Mouse (Mus musculus): ENCODE measurements around the gene Tuba1a.
"Not testable (repeated sequence)": the region's sequence is repeated elsewhere in the genome, so short reads cannot be mapped to it uniquely, and the experiment has no call there.

Gene Tuba1a

DNA sequence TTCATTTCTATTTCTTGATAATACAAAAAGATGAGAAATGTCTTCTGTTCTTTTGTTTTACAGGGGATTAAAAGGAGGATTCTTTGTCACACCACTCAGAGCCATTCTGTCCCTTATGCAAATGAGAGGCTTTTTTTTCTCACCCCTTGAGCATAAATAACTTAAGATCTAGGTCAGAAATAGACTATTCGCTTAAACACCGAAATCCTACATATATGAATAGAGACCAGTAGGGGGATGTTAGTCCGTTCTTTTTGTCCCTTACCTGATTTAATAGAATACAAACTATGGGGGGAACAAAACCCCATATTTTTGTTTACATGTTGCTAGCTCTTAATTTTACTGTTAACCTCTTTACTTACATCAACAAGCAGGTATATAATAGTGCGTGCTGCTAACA, 2.5 kb upstream of the Tuba1a start:
- in situ Hi-C loops (cut with MboI, MseI), result no loop called here

DNA sequence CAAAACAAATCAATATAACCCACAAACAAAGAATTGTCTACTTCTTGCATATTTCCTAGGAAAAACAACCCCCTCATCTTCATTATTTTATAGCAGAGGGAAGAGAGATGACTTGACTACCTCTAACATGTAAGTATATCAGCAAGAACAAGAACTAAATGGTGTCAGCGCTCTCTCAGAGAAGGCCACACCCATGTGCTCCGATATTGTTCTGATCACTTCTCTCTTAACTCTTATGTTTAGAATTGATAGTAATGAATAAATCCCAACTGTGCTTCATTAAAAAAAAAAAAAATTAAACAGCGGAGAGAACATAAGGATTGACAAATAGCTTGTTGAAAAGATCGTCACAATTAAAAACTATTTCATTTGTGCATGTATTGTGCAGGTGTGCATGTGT, 1.8 kb upstream of the Tuba1a start:
- in situ Hi-C loops (cut with MboI, MseI), result no loop called here

DNA sequence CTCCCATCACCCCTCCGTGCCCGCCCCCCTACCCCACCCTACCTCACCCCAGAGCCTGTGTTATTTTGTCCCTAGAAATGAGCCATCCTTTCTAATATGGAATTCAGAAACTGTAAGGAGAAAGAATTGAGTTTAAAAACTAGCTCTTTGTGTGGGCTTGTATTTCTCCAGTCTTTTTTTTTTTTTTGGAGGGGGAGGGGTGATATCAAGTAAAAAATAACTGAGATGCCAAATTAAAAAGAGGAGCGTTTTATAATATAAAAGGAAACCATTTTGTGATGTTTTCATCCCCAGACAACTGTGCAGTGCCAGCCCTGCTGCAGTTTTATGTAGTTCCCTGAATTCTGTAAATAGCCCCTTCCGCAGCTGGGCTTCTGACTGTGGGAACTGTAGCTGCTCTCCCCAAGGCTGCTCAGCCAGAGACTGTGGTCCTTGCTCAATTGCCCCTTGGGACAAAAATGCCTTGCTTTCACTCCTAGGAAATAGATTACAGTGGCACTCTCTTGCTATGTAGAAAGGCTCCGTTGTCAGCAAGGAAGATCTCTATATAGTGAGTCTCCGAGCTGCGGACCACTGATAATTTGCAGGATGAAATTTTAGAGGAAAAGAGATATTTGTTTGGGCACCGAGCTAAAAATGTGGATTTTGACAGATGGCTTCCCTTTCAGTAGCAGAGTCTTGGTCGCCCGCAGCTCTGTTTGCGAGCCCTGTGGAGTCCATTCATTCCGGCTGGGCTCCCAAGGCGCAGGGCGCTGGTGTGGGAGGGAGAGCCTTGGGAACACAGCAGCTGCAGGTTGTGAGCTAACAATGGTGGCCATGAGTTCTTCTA, 1.1 kb upstream of the Tuba1a start:
- in situ Hi-C loops (cut with MboI, MseI), result no loop called here

DNA sequence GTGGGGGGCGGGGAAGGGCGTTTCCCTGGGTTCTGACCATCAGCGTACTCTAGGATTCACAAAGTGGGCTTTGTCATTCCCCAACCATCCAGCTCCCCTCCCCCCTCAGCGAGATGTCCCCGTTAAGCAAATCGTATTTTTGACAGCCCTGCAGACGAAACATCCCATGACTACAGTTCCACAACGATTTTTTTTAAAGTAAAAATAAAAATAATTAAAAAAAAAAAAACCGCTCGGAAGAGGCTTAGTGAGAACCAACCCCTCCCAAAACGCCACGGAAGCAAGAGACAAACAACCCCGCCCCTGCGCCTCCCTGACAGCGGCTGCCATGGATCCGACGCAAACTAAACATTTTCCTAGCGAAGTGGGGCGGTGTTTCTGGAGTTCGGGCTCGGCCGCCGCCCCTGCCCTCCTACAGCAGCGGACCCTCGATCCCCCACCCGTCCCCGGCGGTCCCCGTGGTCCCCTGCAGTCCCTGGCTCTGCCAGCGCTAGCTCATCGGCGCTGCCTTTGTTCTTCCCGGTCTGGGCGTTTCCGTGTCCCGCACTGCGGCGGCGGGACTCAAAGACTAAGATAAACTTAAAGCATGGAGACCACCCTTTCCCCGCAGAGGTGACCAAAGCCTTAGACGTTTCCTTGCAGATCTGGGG, 627 bp downstream of the Tuba1a start:
- in situ Hi-C loops (cut with MboI, MseI), result no loop called here

DNA sequence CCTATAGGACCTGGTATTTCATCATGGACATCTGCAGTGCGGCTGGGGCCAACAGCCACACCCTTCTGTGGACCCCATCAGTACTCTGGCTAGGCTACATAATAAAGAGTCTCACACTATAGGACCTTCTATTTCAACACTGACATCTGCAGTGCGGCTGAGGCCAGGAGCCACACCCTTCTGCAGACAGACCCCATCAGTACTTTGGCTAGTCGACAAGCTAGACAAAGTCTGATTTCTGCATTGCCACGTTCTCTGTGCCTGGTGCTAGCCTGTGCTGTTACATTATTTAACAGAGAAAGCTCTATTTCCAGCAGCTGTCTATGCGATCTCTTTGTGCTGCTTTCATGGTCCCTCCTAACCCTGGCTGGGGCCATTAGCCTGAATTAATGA, 1.4 kb downstream of the Tuba1a start:
- in situ Hi-C loops (cut with MboI, MseI), result no loop called here

DNA sequence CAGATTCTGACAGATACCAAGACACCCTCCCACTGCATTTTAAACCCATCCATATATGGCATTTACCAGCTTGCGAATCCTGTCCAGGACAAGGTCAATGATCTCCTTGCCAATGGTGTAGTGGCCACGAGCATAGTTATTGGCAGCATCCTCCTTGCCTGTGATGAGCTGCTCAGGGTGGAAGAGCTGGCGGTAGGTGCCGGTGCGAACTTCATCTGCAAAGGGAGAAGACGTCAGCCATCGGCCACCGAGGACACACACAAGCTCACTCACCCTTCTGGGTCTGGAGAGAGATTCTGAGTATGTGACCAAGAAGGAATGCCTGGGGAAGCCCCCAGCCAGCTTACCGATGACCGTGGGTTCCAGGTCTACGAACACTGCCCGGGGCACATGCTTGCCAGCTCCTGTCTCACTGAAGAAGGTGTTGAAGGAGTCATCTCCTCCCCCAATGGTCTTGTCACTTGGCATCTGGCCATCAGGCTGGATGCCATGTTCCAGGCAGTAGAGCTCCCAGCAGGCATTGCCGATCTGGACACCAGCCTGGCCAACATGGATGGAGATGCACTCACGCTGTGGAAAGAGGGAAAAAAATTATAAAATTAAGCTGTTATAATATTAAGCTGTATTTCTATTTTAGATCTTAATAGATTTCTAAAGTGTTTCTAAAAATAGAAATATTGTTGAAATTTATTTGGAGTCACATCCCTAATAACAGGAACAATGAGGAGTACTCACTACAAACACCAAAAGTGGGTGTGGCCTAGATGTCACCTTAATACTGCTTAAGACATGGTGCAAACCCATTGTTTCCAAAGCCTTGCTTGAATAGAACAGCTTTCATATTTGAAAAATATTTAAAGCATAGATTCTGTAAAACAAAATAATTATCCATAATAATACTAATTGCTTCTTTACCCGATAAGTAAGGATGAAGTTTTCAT, 2.1 kb downstream of the Tuba1a start:
- in situ Hi-C loops (cut with MboI, MseI), result not testable (repeated sequence)

DNA sequence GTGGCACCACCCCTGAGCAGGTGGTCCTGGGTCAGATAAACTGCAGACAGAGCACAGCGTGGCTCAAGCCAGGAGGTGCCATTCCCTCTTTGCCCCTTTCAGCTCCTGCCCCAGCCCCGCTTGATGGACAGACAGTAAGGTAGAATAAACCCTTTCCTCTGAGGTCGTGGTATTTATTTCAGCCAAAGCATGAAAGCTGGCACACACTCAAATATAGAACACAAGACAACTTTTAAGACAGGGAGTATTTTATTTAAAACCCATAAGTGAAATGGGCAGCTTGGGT, 4.0 kb downstream of the Tuba1a start:
- in situ Hi-C loops (cut with MboI, MseI), result no loop called here

DNA sequence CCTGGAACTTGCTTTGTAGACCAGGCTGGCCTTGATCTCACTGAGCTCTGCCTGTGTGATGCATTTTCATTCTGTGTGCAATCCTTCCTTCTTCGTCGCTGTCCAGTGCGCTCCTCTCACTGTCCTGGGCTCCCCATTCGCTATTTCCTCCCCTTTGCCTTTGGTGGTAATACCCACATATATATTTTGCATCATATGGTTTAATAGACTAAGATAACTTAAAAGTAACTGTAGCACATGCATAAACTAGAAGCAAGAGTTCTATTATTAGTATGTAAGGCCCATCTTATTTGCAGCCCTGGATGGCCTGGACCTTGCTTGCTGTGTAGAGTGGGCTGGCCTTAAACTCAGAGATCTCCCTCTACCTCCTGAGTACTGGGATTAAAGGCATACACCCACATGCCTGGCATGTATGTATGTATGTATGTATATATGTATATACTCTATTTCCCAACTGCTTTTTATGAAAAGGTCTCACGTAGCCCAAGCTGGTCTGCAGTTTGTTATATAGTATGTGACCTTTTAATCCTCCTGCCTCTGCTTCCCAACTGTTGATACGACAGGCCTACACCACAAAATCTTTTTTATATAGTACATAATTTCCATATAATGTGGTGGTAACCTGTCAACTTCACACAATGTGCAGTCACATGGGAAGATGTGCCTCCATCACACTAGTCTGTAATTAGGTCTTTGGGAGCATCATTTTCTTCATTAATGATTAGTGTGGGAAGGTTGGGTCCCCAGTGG, 4.5 kb downstream of the Tuba1a start:
- in situ Hi-C loops (cut with MboI, MseI), result no loop called here

DNA sequence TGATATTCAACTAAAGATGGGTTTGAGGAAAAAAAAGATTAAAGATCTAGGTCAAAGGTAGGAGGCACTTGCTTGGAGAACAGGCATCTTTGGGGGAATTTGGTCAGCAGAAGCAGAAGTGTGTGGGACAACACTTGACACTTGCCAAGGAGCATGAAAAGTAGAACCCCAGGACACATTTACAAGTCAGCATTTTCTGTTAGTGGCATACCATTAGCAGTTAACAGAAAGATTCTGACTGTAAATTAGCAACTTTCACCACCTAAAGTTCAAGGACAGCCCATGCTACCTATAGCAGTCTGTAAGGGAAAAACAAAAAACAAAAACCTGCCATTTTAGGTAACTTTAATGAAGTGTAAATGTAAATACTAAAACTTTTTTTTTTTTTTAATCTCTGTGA, 5.1 kb downstream of the Tuba1a start:
- in situ Hi-C loops (cut with MboI, MseI), result no loop called here

DNA sequence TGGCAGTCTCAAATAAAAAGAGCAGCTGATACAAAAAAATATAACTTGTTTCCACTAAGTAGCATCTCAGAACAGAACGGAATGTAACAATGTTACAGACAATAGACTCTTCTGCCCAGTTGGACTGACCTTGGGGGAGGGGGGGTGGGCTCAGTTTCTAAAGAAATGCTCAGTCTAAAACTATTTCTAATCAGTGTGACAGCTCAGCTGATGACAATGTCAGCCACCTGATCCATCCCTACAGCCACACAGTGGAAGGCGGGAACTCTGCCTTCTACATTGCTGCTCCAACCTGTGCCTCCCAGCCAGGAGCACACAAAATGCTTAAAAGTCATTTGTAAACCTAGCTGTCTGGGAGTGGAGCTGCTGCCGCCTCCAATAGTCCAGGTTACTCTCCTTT, 5.6 kb downstream of the Tuba1a start:
- in situ Hi-C loops (cut with MboI, MseI), result no loop called here

DNA sequence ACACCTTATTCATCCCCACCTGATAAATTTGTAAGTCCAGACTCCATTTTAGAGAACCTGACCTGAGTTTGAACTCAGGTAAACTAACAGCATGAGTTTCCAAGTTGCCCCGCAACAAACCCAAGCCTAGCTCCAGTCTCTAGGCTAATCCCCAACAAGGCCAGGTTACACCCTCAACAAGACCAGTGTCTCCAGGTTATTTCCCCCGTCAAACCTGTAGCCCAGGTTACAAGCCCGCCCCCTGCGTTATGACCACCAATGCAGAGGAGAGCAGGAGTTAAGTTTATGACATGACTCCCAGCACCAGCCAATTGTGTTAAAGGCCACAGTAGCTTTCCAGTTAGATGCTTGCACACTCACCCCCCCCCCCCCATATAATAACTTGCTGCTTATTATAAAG, 10.4 kb downstream of the Tuba1a start:
- in situ Hi-C loops (cut with MboI, MseI), result loop anchor here (5.0 kb wide), 1 partner anchor 39 kb away; no protein-coding TSS in a partner anchor

DNA sequence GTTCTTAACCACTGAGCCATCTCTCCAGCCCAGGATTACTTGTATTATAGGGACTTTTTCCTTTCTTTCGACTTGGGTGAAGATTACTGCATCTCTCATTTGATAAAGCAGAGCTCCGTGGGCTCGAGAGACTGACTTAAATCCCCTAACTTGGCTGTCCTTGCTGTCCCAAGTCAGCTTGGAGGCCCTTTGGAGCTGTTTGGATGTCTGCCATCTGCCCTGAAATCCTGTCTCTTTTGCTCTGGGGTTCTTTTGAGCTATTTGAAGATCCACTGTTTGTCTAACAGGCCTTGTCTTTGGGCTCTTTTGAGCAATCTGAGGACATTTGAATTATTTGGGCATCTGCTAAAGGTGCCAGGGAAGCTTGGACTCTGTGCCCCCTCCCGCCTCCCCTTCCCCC, 11.4 kb downstream of the Tuba1a start:
- in situ Hi-C loops (cut with MboI, MseI), result loop anchor here (5.0 kb wide), 1 partner anchor 40 kb away; no protein-coding TSS in a partner anchor

DNA sequence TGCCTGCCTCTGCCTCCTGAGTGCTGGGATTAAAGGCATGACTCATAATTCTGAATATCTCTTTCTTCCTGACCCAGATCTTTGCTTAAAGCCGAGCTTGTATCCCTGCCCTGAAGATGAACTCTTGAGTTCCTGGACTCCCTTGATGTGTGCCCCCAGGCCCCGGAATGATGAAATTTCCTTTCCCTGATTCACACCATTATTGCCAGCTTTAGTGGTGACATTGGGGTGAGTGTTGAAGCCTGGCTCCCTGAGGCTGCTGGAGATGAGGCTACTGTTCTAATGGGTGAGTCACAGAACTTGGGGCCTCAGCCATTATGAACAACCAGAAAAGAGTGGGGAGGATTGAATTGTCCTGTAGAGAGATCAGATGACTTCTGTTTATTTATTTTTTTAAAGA, 12.0 kb downstream of the Tuba1a start:
- in situ Hi-C loops (cut with MboI, MseI), result loop anchor here (5.0 kb wide), 1 partner anchor 41 kb away; no protein-coding TSS in a partner anchor

DNA sequence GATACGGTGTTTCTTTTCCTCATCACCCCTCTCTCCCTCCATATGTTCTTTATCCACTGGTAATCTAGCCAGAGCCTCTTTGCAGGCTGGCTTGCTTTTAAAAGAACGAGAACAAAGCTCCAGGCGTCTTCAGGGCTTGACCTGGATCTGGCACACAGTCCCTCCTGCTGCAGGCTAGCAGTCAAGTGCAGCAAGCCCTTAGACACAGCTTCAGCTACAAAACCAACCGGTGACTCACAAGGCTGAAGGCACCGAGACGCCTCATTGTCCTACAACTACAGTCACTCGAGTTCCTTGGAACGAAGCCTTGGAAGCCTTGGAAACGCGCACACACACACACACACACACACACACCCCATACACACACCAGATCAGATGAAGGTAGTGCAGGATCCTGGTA, 12.7 kb downstream of the Tuba1a start:
- in situ Hi-C loops (cut with MboI, MseI), result loop anchor here (5.0 kb wide), 1 partner anchor 41 kb away; no protein-coding TSS in a partner anchor

DNA sequence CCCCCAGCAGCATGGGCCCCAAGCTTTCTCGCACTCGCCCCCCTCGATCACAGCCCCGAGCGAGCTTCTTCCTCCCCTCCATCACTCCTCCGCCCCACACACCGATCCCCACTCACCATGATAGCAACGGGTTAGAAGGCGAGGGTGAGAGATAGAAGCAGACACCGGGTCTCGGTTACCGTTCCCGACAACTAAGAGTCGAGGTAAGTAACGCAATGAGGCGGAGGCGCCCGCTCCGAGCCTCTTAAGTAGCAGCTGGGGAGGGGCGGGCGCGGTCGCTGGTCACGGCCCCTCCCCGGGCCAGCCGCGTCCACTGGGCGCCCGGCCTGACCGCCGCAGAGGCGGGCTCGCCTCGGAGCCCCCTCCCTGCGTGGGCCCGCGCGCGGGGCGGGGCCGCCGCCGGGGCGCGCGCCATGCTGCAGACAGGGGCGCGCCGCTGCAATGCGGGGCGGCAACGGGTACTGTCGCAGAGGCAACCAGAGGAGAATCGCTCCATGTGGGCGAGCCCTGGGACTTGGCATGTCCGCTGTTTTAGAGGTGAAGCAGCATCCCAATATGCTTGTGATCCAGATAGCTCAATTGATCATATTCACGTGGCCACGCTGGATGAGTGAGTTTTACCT, 19.2 kb downstream of the Tuba1a start, which contains the start of gene Tuba1b:
Gene Tuba1b, minus strand, starts transcription at position 349 of the 623 bp plus-strand sequence.
- in situ Hi-C loops (cut with MboI, MseI), result loop anchor here (5.0 kb wide), 1 partner anchor 98 kb away; no protein-coding TSS in a partner anchor

DNA sequence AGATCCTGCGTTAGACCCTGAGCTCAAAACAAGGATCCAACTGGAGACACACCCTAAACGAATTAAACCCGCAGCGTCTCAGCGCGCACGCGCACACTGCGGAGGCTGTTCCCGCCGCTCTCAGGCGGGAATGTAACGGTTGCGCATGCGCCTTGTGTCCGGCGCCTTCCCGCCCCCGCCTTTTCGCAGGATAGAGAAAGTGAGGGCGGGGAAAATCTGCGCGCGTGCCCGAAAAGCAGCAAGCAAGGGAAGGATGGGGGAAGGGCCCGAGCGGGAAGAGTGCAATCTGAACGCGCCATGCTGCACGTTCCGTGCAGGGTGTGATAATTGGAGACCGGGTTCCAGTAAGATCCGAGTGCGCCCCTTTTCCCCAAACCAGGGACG, 19.7 kb downstream of the Tuba1a start:
- in situ Hi-C loops (cut with MboI, MseI), result loop anchor here (5.0 kb wide), 1 partner anchor 98 kb away; no protein-coding TSS in a partner anchor

DNA sequence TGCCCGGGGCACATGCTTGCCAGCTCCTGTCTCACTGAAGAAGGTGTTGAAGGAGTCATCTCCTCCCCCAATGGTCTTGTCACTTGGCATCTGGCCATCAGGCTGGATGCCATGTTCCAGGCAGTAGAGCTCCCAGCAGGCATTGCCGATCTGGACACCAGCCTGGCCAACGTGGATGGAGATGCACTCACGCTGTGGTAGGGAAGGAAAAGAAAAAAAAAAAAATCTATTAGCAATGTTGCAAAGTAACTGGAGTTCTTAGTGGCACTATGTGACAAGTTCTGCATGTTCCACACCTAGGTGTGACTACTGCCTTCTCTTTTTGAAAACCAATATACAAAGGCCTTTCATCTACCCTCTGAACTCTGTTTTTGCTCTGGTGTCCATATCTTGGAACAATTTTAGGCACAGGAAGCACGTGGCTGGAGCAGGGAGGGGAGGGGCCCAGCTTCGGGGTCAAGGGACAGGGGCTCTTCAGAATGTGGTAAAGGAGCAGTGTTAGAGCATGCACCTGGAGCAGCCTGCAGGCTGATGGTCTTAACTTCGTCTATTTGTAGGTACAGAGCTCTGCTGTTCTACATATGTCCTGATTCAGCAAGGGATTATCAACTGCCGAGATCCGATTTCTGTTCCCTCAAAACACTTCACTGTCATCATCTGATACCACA, 20.4 kb downstream of the Tuba1a start:
- in situ Hi-C loops (cut with MboI, MseI), result loop anchor here (5.0 kb wide), 1 partner anchor 99 kb away; no protein-coding TSS in a partner anchor

DNA sequence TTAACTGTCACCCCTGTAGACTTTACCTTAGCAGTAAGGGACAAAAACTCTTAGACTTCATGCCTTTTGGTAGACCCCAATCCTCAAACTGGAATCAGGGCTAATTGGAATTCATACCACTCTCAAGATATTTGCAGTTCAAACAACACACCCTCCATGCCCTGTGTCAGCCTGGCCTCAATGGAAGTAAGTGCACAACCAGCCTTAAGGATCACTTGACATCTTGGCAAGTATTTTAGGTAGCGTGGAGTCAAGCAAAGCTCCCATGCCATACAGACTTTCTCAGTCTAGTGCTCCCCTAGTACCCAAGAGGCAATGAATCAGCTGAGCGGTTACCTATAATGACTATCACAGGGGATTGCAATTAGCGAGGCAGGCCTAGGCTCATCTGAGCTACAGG, 22.5 kb downstream of the Tuba1a start:
- in situ Hi-C loops (cut with MboI, MseI), result loop anchor here (5.0 kb wide), 1 partner anchor 101 kb away; no protein-coding TSS in a partner anchor

DNA sequence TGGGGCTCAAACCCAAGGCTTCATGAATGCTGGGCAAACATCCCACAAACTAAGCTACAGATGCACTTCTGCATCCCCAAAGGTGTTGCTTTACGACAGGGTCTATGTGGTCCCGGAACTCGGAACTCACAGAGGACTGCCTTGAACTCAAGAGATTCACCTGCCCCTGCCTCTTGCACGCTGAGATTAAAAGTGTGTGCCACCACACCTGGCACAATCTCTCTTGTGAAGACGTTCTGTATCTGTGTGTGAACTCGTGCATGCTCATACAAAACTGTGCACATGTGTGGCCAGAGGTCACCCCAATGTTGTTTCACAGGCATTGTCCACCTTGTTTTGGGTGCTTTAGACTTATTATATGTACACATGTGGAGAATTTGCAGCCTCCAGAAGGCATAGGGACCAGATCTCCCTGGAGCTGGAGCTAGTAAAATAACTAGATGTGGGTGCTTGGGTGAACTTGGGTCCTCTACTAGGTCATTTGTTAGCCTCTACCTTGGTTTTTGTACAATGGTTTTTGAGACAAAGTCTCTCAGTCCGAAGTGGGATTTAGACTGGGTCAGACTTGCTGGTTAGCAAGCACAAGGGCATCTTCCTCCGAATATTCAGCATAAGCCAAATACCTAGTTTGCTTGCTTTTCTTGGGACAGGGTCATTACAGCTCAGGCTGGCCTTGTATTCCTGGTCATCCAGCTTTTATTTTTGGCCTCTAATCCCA, 23.3 kb downstream of the Tuba1a start:
- in situ Hi-C loops (cut with MboI, MseI), result loop anchor here (5.0 kb wide), 1 partner anchor 102 kb away; no protein-coding TSS in a partner anchor

All from regulatory T cell (primary cell).